Mouse (Mus musculus) kidney, postnatal 4 days (tissue): ENCODE measurements around the gene Cecr2.
A peak's percentile ranks its signal among the peaks of the same experiment; 100 is the strongest.
"Not testable (repeated sequence)": the region's sequence is repeated elsewhere in the genome, so short reads cannot be mapped to it uniquely, and the experiment has no call there.

Experiments
- DNase-seq, 2 experiments: peaks; one replicate each; pipeline ENCODE4 v3.0.0; 2021; ENCODE audit warnings: mixed read lengths in 2 of 2

Cecr2 gene

DNA sequence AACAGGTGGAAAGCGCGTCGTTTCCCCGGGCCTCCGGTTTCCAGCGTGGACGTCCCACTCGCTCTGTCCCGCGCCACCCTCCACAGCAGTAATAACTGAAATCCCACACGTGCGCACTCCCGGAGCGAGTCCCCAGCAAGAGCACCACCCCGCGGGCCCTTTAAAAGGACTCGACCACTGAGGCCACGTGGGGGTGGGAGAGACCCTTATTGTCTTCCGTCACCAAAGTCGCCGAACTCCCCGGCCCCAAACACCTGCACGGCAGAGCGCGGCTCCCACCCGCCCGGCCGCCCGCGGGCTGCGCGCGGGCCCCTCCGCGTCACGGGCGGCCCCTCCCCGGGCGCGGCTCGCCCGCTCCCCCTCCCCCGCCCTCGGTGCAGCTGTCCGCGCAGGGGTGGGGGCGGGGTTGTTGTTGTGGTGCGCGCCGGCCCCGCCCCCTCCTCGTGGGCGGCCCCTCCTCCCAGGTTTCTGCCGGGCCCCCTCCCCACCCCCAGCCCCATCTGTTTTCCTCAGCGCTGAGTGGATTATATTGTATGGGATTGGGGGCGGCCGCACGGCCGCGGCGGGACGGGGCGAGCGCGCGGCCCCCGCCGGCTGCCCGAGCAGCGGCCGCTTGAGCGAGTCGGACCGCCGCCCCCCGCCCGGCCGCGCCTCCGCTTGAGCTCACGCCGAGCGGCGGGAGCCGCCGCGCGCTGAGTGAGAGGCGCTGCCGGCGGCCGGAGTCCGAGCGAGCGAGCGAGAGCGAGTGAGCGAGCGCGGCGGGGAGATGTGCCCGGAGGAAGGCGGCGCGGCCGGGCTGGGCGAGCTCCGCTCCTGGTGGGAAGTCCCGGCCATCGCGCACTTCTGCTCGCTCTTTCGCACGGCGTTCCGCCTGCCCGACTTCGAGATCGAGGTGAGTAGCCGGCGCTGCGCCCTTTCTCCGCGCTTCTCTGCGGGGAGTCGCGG, at the start of gene Cecr2:
Gene Cecr2, plus strand, starts transcription at position 554 of the 945 bp plus-strand sequence.
- peak; percentile 81 to 90 for DNase-seq

GRCm38 (mm10) chr6:120617586-120617985, 48.6 kb upstream of the Cecr2 start:
- DNase-seq = no peak

- no peak for DNase-seq
Observed at GRCm38 (mm10) chr6:120618518-120619402, 47.4 kb upstream of the Cecr2 start.

GRCm38 (mm10) chr6:120620193-120620592, 46.0 kb upstream of the Cecr2 start:
- no peak for DNase-seq

- DNase-seq = peak; percentile 44 to 55
Observed at GRCm38 (mm10) chr6:120625081-120625480, 41.1 kb upstream of the Cecr2 start.

DNA sequence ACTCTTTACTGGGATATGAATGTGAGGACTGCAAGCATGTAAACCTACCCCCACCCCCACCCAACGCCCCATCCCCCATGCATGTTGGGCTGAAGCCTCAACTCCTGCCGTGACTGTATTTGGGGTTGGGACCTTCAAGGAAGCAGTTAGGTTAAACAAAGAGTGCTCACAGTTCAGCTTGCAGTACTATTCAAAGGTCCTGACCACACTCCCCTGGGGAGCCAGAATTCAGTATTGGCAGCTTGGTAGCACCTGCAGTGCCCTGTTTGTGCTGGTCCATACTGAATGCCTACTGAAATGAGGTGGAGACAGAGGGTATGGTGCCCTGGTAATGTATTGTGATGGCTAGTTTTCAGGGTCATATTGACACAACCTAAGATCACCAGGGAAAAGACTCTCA, 39.1 kb upstream of the Cecr2 start:
- no peak for DNase-seq

GRCm38 (mm10) chr6:120628963-120629362, 37.2 kb upstream of the Cecr2 start:
- no peak for DNase-seq

- no peak for DNase-seq
Observed at GRCm38 (mm10) chr6:120635391-120636028, 30.7 kb upstream of the Cecr2 start.

- DNase-seq = no peak
Observed at GRCm38 (mm10) chr6:120639547-120639946, 26.6 kb upstream of the Cecr2 start.

DNA sequence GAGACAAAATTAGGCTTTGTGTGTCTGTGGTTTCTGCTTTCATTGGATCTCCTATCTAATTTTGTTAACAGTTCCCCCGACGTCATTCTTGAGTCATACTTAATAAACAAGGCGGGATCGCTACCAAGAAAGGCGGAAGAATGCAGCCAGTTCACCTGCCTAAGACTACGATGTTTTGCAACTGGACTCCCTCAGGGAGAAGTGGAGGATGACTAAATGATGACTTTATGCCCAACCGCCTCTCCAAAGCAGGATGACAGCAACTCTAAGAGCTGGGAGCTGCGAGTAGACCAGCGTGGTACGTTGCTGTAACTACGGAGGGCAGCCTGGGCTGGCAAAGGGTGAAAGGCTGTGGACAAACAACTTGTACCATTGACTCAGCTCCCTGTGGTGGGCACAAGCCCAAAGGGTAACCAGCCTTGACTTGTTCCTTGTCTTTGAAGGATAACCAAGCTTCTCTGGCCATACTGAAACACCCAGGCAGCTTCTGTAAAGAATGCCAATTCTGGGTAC, 24.2 kb upstream of the Cecr2 start:
- no peak for DNase-seq

DNA sequence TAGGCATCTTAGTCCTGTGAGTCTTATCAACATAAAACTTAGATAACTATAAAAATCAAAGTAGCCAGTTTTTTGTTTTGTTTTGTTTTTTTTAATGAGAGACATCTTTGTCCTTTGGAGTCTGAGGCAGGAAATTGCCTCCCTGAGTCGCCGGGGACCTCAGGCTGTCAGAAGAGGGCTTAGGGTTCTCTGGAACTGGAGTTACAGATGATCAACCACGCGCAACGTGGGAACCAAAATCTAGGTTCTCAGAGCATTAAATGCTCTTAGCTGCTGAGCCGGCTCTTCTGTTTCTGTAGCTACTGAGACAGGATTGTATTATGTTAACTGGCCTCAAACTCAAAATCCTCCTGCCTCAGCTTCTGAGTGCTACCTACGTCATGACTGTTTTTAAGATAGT, 22.4 kb upstream of the Cecr2 start:
- DNase-seq = peak in 1 of 2 experiments; percentile 18

DNA sequence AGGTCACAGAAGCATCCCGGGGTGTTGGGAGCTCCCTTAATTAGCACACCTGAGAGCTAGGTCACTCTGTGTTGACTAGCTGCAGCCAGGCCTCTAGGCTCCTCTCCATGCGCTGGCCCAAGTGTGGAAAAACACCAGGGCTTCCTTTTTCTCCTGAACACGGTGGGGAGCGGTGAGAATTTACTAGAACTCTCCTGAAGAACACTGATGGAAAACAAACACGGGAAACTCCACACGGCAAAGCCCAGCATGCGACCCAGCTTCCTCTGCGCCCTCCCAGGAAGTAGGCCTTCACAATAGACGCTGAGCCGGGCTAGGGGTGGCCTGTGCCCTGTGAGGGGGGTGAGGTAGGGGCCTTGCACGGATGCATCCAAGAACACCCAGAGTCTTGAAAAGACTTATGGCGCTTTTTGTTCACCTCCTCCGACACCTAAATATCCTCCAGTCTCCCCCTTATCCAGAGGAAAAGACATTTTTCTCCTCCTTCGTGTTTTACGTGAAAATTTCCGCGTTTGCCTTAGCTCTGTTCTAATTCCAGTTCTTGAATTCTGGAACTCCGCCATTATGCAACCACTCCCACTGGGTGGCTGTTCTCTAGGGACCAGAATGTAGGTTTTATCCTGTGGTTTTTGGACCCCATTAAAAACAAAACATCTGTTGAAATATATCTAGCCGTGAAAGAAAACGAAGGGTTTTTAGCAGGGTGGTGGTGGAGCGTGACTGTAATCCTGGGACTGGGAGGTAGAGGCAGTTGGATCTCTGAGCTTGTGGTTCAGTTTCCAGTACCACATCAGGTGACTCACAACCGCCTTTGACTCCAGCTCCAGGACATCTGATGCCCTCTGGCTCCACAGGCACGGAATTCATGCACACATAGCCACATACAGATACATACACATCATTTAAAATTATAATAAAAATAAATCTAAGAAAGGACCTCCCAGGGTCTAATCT, 21.5 kb upstream of the Cecr2 start:
- no peak for DNase-seq

DNA sequence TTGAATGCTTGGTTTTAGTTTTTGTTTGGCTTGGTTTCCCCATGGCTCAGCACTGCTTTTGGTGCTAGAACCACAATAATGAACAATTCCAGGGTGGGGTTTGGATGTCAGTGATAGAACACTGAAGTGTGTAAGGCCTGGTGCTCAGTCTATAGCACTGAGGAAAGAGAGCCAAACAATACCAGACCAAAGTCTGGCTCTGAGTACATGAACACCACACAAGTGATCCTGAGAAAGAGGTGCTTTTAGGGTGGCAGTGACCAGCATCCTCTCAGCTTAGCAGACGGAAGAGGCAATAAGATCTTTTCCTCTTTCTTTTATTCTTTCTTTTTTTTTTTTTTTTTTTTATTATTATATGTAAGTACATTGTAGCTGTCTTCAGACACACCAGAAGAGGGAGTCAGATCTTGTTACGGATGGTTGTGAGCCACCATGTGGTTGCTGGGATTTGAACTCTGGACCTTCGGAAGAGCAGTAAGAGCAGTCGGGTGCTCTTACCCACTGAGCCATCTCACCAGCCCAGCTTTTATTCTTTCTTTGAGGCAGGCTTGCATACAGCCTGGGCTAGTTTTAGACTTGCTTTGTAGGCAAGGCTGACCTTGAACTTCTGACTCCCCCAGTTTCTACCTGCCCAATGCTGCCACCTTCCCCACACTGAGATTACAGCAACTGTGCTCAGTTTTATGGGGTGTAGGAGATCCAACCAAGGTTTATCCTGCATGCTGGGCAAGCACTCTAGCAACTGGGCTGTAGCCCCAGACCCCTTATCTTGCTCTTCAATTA, 18.7 kb upstream of the Cecr2 start:
- DNase-seq = not testable (repeated sequence)

- DNase-seq = no peak
Observed at GRCm38 (mm10) chr6:120648205-120648604, 18.0 kb upstream of the Cecr2 start.

DNA sequence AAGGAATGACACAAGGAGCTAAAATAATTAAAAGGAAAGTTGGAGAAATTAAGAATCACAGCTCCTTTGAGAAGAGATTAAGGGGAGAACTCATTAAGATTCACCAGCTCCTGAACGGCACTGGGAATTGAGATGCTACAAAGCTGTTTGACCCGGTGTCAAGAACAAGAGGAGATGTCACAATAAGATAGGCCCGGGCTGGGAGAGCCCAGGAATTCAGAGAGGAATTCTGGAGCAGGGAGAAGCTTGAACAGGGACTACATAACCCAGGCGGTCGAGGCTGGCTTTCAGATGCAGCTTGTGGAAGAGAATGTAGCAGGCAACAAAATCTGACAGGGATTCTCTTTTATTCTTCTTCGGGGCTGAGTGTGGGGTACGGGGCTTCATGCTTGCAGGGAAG, 13.5 kb upstream of the Cecr2 start:
- no peak for DNase-seq

GRCm38 (mm10) chr6:120655702-120656101, 10.5 kb upstream of the Cecr2 start:
- DNase-seq = no peak

GRCm38 (mm10) chr6:120658848-120659247, 7.3 kb upstream of the Cecr2 start:
- no peak for DNase-seq

- peak; percentile 68 to 83 for DNase-seq
Observed at GRCm38 (mm10) chr6:120665415-120665815, 754 bp upstream of the Cecr2 start.

DNA sequence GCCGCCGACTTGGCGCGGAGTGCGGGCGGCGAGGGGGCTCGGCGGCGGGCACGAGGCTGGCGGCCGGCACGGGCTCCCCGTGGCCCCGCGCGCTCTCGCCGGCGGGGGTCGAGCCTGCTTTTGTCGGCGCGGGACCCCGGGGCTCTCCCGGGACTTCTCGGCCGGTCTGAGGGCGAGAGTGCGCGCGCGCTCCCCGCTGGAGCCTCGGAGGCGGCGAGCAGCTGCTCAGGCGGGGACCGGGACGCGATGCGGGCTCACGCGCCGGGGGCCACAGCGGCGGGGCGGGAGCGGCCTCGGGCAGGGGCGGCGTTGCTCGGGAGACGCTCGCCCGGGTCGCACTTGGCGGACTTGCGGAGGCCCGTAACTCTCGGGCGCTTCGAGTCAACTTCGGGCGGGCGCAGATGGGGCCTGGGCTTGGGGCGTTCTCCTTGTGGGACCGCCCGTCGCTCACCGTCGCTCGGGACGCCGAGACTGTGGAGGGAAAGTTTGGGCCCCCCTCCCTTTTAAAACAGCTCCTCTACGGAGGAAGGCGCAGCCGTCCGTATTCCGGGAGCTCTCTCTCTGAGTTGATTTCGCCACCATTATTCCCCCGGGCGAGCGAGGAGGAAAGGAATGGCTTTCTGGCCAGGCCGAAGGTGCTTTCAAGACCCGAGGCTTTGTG, 722 bp downstream of the Cecr2 start:
- DNase-seq = peak; percentile 62 to 74

GRCm38 (mm10) chr6:120667422-120667781, 1.2 kb downstream of the Cecr2 start:
- no peak for DNase-seq
